Mouse (Mus musculus) neural tube, embryonic 15.5 days (tissue): ENCODE results near the gene Bod1. TPM values are rescaled to one million over a fixed set of nuclear protein-coding genes. Genes with fewer than 3 reads are reported as not detected.

Experiments
- ATAC-seq: fragments of 200-750 bp; cut with Nextera tagmentation; 2 replicates; pipeline ENCODE4 v1.8.0; 2017; ENCODE audit warnings: mild to moderate bottlenecking, moderate TSS enrichment, moderate library complexity; ENCODE audit not compliant: low FRiP score
- H3K27ac ChIP-seq: fragments of 300-500 bp; sonication (generic); replicated peaks from 2 replicates; pipeline ENCODE4 v1.5.1; 2015; ENCODE audit warnings: mild to moderate bottlenecking, inconsistent platforms
- H3K27me3 ChIP-seq: fragments of 300-500 bp; sonication (generic); replicated peaks from 2 replicates; pipeline ENCODE4 v1.6.1; 2015; ENCODE audit warnings: inconsistent platforms
- H3K36me3 ChIP-seq: fragments of 300-500 bp; sonication (generic); 2 replicates; pipeline ENCODE4 v1.6.1; 2015; ENCODE audit warnings: inconsistent platforms
- H3K4me1 ChIP-seq: fragments of 300-500 bp; sonication (generic); 2 replicates; pipeline ENCODE4 v1.6.1; 2015; ENCODE audit warnings: inconsistent platforms
- H3K4me2 ChIP-seq: fragments of 300-500 bp; sonication (generic); 2 replicates; pipeline ENCODE4 v1.6.1; 2015; ENCODE audit warnings: inconsistent platforms, mild to moderate bottlenecking, moderate library complexity
- H3K4me3 ChIP-seq: fragments of 300-500 bp; sonication (generic); replicated peaks from 2 replicates; pipeline ENCODE4 v1.5.1; 2015; ENCODE audit warnings: mild to moderate bottlenecking, inconsistent platforms
- H3K9ac ChIP-seq: fragments of 300-500 bp; sonication (generic); replicated peaks from 2 replicates; pipeline ENCODE4 v1.6.1; 2015; ENCODE audit warnings: mild to moderate bottlenecking, inconsistent platforms
- H3K9me3 ChIP-seq: fragments of 300-500 bp; sonication (generic); replicated peaks from 2 replicates; pipeline ENCODE4 v1.6.1; 2016; ENCODE audit warnings: inconsistent platforms
- WGBS: fragments of 180-500 bp; shearing (Covaris S2); methylation state at CpG from one replicate; pipeline ENCODE4 v1.1.7; 2015; ENCODE audit warnings: mixed read lengths; 5-methylcytosine and 5-hydroxymethylcytosine counted together
- polyA plus RNA-seq: library from polyadenylated mRNA; unstranded; fragments of >200 nt; fragmentation: Nextera tagmentation; extraction: Ambion mirVana; gene quantifications from 2 replicates; pipeline ENCODE4 v1.2.1, GENCODE M21; 2015

The Bod1 gene
- polyA plus RNA-seq, 1 experiment from 2014 or later, result 118 TPM

DNA sequence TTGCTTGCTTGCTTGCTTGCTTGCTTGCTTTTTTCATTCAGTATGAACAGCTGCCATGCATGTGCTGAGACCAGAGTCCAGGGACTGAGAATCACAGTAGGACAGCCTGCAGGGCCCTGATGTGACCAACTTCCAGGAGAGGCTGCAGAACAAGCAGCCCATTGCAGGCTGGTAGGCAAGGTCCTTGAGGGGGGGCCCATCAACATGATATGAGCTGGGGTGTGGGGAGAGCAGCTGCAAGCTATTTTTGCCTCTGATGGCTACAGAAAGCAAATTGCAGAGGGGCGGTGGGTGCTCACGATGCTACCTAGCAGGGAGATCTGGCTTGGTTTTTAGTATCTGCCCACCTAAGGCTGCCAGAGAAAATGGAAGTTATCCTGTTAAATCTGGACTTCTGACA, 21.6 kb upstream of the Bod1 start:
- 79% methylated on average over 2 of the region's 2 CpGs for WGBS
- peaks cover 13% of the 10 kb centered on the region for H3K4me1 ChIP-seq
- no peaks in the 10 kb centered on the region for H3K27me3 ChIP-seq
- H3K36me3 ChIP-seq, result no peaks in the 10 kb centered on the region
- no peak for ATAC-seq
- H3K4me2 ChIP-seq, result no peak overlapping the region
- H3K9me3 ChIP-seq, result no peaks in the 10 kb centered on the region
- H3K9ac ChIP-seq, result no peak overlapping the region
- H3K27ac ChIP-seq, result no peak overlapping the region
- H3K4me3 ChIP-seq, result no peak overlapping the region

DNA sequence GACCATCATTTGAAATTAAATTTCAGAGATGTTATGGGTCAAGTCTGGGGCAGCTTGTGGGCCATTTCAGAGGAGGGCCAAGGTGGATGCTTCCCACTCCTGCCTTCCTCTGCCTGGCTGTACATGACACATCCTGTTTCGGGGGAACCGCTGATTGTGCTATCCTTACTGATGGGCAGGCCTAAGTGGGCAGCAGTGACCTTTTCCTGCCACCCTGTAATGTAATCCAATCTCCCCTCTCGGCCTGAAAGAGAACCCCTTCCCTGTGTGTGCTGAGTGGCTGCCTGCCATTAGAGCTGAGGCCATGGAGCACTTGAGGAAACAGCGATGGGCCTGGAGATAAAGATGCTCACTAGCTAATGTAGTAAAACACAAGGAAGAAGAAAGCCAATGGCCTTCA, 17.3 kb upstream of the Bod1 start:
- no peaks in the 10 kb centered on the region for H3K27me3 ChIP-seq
- H3K4me2 ChIP-seq, result no peak overlapping the region
- H3K4me1 ChIP-seq, result no peaks in the 10 kb centered on the region
- no peaks in the 10 kb centered on the region for H3K9me3 ChIP-seq
- no peak overlapping the region for H3K4me3 ChIP-seq
- no peaks in the 10 kb centered on the region for H3K36me3 ChIP-seq
- H3K9ac ChIP-seq, result no peak overlapping the region
- no peak overlapping the region for H3K27ac ChIP-seq
- ATAC-seq, result no peak
- 76% methylated on average over 4 of the region's 4 CpGs for WGBS

DNA sequence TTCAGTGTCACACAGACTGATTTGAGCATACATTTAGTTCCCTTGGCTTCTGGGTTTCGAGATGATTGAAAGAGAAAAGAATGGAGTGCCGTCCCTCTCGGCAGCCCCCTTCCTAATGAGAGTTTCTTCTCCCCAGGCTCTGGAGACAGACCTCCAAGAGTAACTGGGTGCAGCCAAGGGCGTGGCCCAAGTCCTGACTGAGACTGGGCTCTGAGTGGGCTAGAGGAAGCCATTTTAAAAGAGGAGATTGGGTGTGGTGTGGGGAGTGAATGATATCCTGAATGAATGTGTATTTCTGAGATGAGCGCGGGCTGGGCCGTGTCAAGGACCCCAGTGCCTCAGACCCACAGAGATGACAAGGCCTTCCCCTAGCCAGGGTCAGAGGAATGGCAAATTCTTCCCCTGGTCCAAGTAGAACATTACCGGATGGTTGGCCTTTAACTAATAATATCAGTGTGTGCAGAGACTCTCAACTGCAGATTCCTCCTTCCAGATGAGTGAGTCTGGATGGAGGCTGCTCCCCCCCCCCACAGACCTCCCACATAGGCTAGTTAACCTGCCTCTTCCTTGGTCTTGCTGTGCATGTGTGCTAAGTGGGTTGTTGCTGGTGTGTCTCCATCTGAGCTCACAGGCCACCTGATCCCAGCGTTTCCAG, 13.4 kb upstream of the Bod1 start:
- Histone ChIP-seq H3K4me2 (no peak overlapping the region), H3K4me1 (no peaks in the 10 kb centered on the region), H3K9ac (no peak overlapping the region), H3K4me3 (no peak overlapping the region), H3K9me3 (no peaks in the 10 kb centered on the region), H3K27ac (no peak overlapping the region), H3K36me3 (no peaks in the 10 kb centered on the region), H3K27me3 (no peaks in the 10 kb centered on the region)
- 75% methylated on average over 9 of the region's 9 CpGs for WGBS
- no peak for ATAC-seq

DNA sequence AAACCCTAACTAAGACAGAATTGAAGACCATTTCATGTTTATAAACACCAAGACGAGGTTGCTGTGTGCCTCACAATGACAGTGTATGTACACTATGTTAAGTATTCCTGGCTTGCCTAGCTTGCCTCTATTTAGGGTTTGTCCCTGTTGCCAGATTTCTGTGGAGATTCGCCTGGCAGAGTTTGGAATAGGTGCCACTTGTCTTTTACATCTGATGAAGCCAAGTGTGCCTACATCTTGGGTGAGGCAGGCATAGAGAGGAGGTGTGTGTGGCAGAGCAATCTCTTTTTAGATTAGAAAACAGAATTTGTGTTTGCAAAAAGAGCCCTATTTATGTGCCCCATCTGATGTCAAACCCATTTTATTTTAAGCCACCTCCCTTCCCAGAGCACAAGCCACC, 12.4 kb upstream of the Bod1 start:
- H3K9ac ChIP-seq, result no peak overlapping the region
- H3K4me1 ChIP-seq, result no peaks in the 10 kb centered on the region
- no peaks in the 10 kb centered on the region for H3K9me3 ChIP-seq
- ATAC-seq, result no peak
- no peaks in the 10 kb centered on the region for H3K36me3 ChIP-seq
- WGBS, result 78% methylated on average over 2 of the region's 2 CpGs
- H3K4me3 ChIP-seq, result no peak overlapping the region
- H3K27me3 ChIP-seq, result no peaks in the 10 kb centered on the region
- H3K27ac ChIP-seq, result no peak overlapping the region
- no peak overlapping the region for H3K4me2 ChIP-seq

DNA sequence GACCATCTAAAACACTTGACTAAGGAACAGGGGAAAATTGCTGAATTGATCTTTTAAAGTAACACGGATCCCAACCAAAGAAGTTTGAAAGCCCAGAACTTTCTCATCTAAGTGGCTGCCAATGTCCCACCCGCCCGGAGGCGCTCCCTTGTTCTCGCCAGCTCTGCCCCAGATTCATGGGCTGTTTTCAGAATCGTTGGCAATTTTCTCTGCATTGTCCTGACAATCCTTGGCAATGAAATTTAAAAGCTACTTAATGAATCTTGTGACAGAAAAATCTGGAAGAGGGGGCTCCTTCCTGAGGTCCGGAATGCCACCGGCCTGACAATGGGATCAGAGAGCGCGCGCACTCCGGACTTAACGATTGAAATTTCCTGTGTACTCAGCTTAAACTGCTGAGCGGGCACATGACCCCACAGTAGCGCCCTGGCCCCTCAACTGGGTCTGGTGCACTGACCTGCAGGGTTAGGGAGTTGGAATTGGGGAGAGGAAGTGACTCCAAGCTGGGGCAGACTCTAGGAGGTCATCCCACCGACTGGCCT, 8.2 kb upstream of the Bod1 start:
- 84% methylated on average over 16 of the region's 16 CpGs for WGBS
- H3K9ac ChIP-seq, result no peak overlapping the region
- H3K4me3 ChIP-seq, result no peak overlapping the region

DNA sequence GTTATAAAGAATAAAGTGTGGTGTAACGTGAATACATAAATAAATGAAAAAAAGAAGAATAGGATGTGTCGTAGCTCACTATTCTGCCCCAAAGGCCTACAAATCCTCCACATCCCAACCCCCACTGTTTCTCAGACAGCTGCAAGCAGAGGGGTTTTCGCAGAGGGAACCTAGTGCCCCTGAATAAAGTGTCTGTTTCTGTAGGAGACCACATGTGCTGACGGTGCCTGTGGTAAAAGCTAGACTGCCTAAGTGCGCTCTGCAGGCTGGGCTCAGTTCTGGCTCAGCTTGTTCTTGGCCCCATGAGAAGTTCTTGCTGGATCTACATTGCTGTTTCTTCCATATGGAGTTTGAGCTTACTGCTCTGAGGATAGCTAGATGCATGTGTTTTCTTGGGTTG, 5.6 kb upstream of the Bod1 start:
- Histone ChIP-seq H3K9me3 (no peaks in the 10 kb centered on the region), H3K4me1 (peaks cover 16% of the 10 kb centered on the region), H3K4me2 (no peak overlapping the region), H3K9ac (no peak overlapping the region), H3K36me3 (no peaks in the 10 kb centered on the region), H3K27ac (no peak overlapping the region), H3K4me3 (no peak overlapping the region), H3K27me3 (no peaks in the 10 kb centered on the region)
- no peak for ATAC-seq
- 85% methylated on average over 5 of the region's 5 CpGs for WGBS

More for the DNA sequence above, 8.2 kb upstream of the Bod1 start:
- Histone ChIP-seq H3K4me1 (peaks cover 10% of the 10 kb centered on the region; the same call in 1 of the 2 replicates), H3K36me3 (no peaks in the 10 kb centered on the region), H3K9me3 (no peaks in the 10 kb centered on the region), H3K27me3 (no peaks in the 10 kb centered on the region), H3K27ac (no peak overlapping the region), H3K4me2 (no peak overlapping the region)
- no peak for ATAC-seq

DNA sequence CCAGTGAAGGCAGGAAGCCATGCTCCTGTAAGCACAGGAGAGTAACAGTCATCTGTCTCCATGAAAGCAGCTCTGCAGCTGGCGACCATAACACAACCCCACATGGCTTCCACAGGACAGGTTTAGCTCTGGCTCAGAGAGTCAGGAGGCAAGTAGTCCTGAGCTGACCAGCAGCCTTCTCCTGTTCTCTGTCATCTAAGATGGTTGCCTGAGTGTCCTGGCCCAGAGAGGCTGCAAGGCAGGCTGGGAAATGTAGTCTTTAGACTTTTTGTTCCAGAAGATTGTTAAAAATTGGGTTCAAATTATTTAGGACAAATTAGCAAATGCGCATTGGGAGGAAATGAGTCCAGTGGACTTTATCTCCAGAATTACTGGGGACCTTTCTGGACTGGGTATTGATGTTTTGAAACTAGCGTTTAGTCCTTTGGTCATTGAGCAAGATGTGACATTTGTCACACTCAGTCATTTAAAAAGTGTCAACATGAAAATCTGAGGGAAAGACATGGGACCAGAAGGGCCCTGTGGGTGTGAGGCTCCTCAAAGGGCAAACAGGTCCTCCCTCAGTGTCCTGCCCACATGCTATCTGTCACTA, 5.1 kb upstream of the Bod1 start:
- Histone ChIP-seq H3K4me1 (peaks cover 18% of the 10 kb centered on the region), H3K36me3 (no peaks in the 10 kb centered on the region), H3K27me3 (no peaks in the 10 kb centered on the region), H3K9me3 (no peaks in the 10 kb centered on the region), H3K4me3 (no peak overlapping the region), H3K4me2 (no peak overlapping the region), H3K9ac (no peak overlapping the region), H3K27ac (no peak overlapping the region)
- no peak for ATAC-seq
- 94% methylated on average over 3 of the region's 3 CpGs for WGBS

DNA sequence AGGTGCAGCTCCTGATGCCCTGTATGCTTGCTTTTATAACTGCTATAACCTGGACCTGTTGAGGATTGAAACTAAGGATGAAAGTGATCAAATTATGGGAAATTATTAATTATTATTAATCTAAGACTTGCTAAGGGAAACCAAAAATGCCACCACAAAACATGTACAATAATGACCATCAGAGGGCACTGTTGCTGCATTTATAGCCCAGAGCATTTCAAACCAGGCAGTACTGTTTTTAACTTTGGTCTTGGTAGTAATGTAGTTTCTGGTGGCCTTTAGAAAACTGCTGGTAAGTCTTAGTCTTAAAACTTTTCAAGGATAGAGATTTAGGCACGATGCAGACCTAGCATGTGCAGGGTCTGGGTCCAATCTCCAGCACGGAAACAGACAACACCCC, 3.7 kb upstream of the Bod1 start:
- WGBS, result 47% methylated on average over 2 of the region's 2 CpGs
- no peak overlapping the region for H3K9ac ChIP-seq
- no peak overlapping the region for H3K4me2 ChIP-seq
- no peaks in the 10 kb centered on the region for H3K9me3 ChIP-seq
- peaks cover 22% of the 10 kb centered on the region for H3K4me1 ChIP-seq
- H3K36me3 ChIP-seq, result no peaks in the 10 kb centered on the region
- H3K27me3 ChIP-seq, result no peaks in the 10 kb centered on the region
- no peak overlapping the region for H3K27ac ChIP-seq
- no peak for ATAC-seq
- H3K4me3 ChIP-seq, result no peak overlapping the region

DNA sequence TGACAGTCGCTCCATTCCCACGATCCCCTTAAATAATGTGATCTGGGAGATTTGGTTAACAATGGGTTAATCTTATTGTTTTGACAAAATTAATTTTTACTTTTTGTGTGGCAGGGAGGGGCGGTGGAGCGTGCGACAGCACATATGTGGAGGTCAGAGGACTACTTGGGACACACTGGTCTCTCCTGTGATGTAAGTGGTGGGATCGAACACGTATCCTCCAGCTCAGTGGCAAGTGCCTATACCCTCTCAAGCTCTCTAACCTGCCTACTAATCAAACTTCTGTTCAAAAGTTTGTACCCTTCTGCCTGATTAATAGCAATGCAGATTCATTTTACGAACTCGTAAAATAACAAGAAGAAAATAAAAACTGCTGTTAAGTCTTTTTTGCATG, 482 bp upstream of the Bod1 start:
- ATAC-seq, result peak; percentile 68
- H3K27me3 ChIP-seq, result no peaks in the 10 kb centered on the region
- H3K4me2 ChIP-seq, result peak overlapping the region; percentile 63
- peak overlapping the region; percentile 94 for H3K9ac ChIP-seq
- peaks cover 17% of the 10 kb centered on the region for H3K36me3 ChIP-seq
- WGBS, result 8% methylated on average over 9 of the region's 9 CpGs
- no peak overlapping the region; the same call in 1 of the 2 replicates for H3K27ac ChIP-seq
- H3K4me3 ChIP-seq, result peak overlapping the region; percentile 96
- H3K4me1 ChIP-seq, result peaks cover 36% of the 10 kb centered on the region
- H3K9me3 ChIP-seq, result no peaks in the 10 kb centered on the region

DNA sequence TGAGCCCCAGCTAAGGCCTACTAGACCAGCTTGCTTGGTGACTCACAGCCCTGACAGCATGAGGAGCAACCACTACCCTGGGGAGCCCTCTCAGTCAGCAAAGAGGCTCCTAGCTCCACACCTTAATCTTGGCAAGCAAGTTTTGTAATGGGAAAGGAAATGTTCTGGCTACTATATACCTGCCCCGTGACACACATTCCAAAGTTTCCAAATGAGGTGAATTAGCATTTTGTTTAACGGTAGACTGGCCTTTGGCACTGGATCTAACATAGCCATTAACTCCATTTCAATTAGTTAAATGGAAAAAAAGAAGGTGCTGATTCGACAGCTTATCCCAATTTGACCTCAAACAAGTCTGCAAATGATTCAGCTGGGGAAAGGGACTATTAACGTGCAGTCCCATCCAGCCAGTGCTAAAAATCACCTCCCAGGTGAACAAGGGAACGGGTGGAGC, 1.2 kb downstream of the Bod1 start:
- peak overlapping the region; percentile 31 for H3K4me3 ChIP-seq
- H3K27me3 ChIP-seq, result no peaks in the 10 kb centered on the region
- H3K4me1 ChIP-seq, result peaks cover 26% of the 10 kb centered on the region
- peak overlapping the region; percentile 61 for H3K4me2 ChIP-seq
- no peak overlapping the region for H3K27ac ChIP-seq
- WGBS, result 68% methylated on average over 5 of the region's 5 CpGs
- peaks cover 32% of the 10 kb centered on the region for H3K36me3 ChIP-seq
- peak overlapping the region; percentile 37; the same call in 1 of the 2 replicates for H3K9ac ChIP-seq
- no peak for ATAC-seq
- no peaks in the 10 kb centered on the region for H3K9me3 ChIP-seq

DNA sequence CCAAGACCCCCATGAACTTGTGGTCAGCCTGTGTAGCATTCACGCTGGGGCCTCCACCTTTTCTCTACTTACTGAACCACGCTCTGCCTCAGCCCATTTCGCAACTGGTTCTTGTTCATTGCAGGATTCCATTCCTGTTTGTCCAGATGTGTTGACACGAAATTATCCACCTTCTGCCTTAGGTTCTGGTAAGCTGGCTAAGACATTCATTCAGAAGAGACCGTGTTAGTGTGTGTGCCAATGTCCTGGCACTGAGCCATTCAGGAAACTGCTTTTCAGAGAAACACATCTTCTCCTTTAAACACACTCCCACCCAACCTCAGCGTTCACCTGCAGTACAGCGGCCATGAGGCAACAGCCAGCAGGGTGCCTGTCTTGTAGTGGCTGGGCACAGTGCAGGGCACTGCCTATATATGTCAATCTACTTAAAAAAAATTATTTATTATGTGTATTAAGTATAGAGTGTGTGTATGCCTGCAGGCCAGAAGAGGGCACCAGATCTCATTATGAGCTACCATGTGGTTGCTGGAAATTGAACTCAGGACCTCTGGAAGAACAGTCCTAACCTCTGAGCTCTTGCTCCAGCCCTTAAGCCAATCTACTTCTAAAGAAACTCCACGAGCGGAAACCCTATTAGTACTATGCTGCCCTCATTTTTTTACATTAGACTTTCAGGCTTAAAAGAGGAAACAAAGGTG, 2.4 kb downstream of the Bod1 start:
- Histone ChIP-seq H3K9me3 (no peaks in the 10 kb centered on the region), H3K4me2 (no peak overlapping the region), H3K36me3 (peaks cover 43% of the 10 kb centered on the region), H3K4me1 (peaks cover 26% of the 10 kb centered on the region), H3K27ac (no peak overlapping the region), H3K9ac (no peak overlapping the region), H3K4me3 (no peak overlapping the region), H3K27me3 (no peaks in the 10 kb centered on the region)
- no peak for ATAC-seq
- 90% methylated on average over 9 of the region's 9 CpGs for WGBS

DNA sequence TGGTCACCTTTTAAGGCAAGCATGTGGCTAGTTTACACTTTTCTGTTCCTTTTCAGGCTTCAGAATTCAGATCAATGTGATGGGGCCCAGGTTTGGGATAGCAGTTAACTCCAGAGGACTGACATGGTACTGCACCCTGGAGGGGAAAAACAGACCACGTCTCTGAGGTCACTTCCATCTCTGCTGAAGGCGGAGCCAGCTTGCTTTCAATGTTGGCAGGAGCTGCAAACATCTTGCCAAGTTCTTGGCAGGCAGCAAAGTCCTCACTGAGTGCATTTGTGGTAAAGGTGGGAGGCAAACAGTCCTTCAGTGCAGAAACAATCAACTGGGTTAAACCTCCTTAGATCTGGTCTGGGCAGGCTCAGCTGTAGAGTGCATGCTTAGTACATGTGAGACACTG, 7.5 kb downstream of the Bod1 start:
- Histone ChIP-seq H3K27me3 (no peaks in the 10 kb centered on the region), H3K4me3 (no peak overlapping the region), H3K9me3 (no peaks in the 10 kb centered on the region), H3K36me3 (peaks cover 51% of the 10 kb centered on the region), H3K9ac (no peak overlapping the region), H3K4me2 (no peak overlapping the region), H3K4me1 (peaks cover under 1% of the 10 kb centered on the region; the same call in 1 of the 2 replicates), H3K27ac (no peak overlapping the region)
- WGBS, result 82% methylated on average over 2 of the region's 2 CpGs
- no peak for ATAC-seq
